Mouse (Mus musculus) liver, postnatal 0 days (tissue): ENCODE results near the gene Wnt10b.

ENCODE experiments used
- CTCF ChIP-seq: sonication (generic); IDR thresholded peaks from 2 replicates; pipeline ENCODE4 v1.5.1; 2016; ENCODE audit warnings: antibody characterized with exemption, low read depth
- EP300 ChIP-seq: IDR thresholded peaks from 2 replicates; pipeline ENCODE4 v1.6.1; 2016; ENCODE audit warnings: antibody characterized with exemption, low read depth, mild to moderate bottlenecking

- TF ChIP-seq CTCF (no peak), EP300 (no peak)
Measured at GRCm38 (mm10) chr15:98788972-98789660, 11.2 kb upstream of the Wnt10b start.
